Mouse (Mus musculus) embryonic facial prominence, embryonic 12.5 days (tissue): ENCODE measurements at regions not wholly inside any gene's neighbourhood (a gene's known extent, or its start where the extent isn't known, plus 50 kb on each side); places are given as distances from the start of the nearest gene placed in this dataset.
A peak's percentile ranks its signal among the peaks of the same experiment; 100 is the strongest.

Source experiments
- ATAC-seq: fragments of 200-750 bp; cut with Nextera tagmentation; 2 replicates; pipeline ENCODE4 v1.8.0; 2017; ENCODE audit not compliant: insufficient number of reproducible peaks, insufficient read depth, low FRiP score, low TSS enrichment
- H3K27ac ChIP-seq: fragments of 300-500 bp; sonication (generic); 2 replicates; pipeline ENCODE4 v1.5.1; 2016; ENCODE audit warnings: mild to moderate bottlenecking
- H3K27me3 ChIP-seq: fragments of 300-500 bp; sonication (generic); 2 replicates; pipeline ENCODE4 v1.6.1; 2016; ENCODE audit warnings: mild to moderate bottlenecking, moderate library complexity
- H3K36me3 ChIP-seq: fragments of 300-500 bp; sonication (generic); 2 replicates; pipeline ENCODE4 v1.6.1; 2016; ENCODE audit warnings: mild to moderate bottlenecking
- H3K4me1 ChIP-seq: fragments of 300-500 bp; sonication (generic); 2 replicates; pipeline ENCODE4 v1.6.1; 2016
- H3K4me2 ChIP-seq: fragments of 300-500 bp; sonication (generic); replicated peaks from 2 replicates; pipeline ENCODE4 v1.6.1; 2016; ENCODE audit warnings: mild to moderate bottlenecking, moderate library complexity
- H3K4me3 ChIP-seq: fragments of 300-500 bp; sonication (generic); 2 replicates; pipeline ENCODE4 v1.5.1; 2016; ENCODE audit warnings: mild to moderate bottlenecking
- H3K9ac ChIP-seq: fragments of 300-500 bp; sonication (generic); 2 replicates; pipeline ENCODE4 v1.6.1; 2016; ENCODE audit warnings: mild to moderate bottlenecking, moderate library complexity
- H3K9me3 ChIP-seq: fragments of 300-500 bp; sonication (generic); 2 replicates; pipeline ENCODE4 v1.6.1; 2016; ENCODE audit warnings: mild to moderate bottlenecking, moderate library complexity
- WGBS: fragments of 180-500 bp; shearing (Covaris S2); methylation state at CpG from one replicate; pipeline ENCODE4 v1.1.7; 2016; 5-methylcytosine and 5-hydroxymethylcytosine counted together

- Histone ChIP-seq H3K4me3 (no peak overlapping the region), H3K9me3 (no peaks in the 10 kb centered on the region), H3K36me3 (no peaks in the 10 kb centered on the region), H3K4me2 (0 out of 2 replicates have a peak overlapping the region, but pooled peaks have one; percentile 0), H3K4me1 (no peaks in the 10 kb centered on the region), H3K27ac (no peak overlapping the region), H3K9ac (no peak overlapping the region), H3K27me3 (no peaks in the 10 kb centered on the region)
- ATAC-seq = 0 out of 2 replicates have a peak, but pooled peaks have one; percentile 10
- WGBS = 40% methylated on average over 13 of the region's 13 CpGs
These were observed 186.7 kb upstream of the Kit start for GRCm38 (mm10) chr5:75387886-75388454.

- H3K4me2 ChIP-seq = no peak overlapping the region
- no peaks in the 10 kb centered on the region for H3K4me1 ChIP-seq
- H3K27ac ChIP-seq = no peak overlapping the region
- no peak overlapping the region for H3K4me3 ChIP-seq
- no peaks in the 10 kb centered on the region for H3K36me3 ChIP-seq
- WGBS = 76% methylated on average over 7 of the region's 7 CpGs
- no peak overlapping the region for H3K9ac ChIP-seq
- H3K9me3 ChIP-seq = no peaks in the 10 kb centered on the region
- ATAC-seq = no peak
- no peaks in the 10 kb centered on the region for H3K27me3 ChIP-seq
These were observed 185.9 kb upstream of the Kit start for GRCm38 (mm10) chr5:75388699-75389260.

- H3K4me3 ChIP-seq = no peak overlapping the region
- H3K36me3 ChIP-seq = no peaks in the 10 kb centered on the region
- no peaks in the 10 kb centered on the region for H3K4me1 ChIP-seq
- no peaks in the 10 kb centered on the region for H3K27me3 ChIP-seq
- 63% methylated on average over 7 of the region's 7 CpGs for WGBS
- H3K4me2 ChIP-seq = no peak overlapping the region
- no peak for ATAC-seq
- H3K9me3 ChIP-seq = no peaks in the 10 kb centered on the region
- no peak overlapping the region for H3K27ac ChIP-seq
- H3K9ac ChIP-seq = no peak overlapping the region
These were observed 185.2 kb upstream of the Kit start for GRCm38 (mm10) chr5:75389433-75389971.

GRCm38 (mm10) chr5:75398820-75399219, 175.9 kb upstream of the Kit start:
- peaks cover 3% of the 10 kb centered on the region; the same call in 1 of the 2 replicates for H3K4me1 ChIP-seq
- no peaks in the 10 kb centered on the region for H3K9me3 ChIP-seq
- no peak overlapping the region for H3K4me3 ChIP-seq
- ATAC-seq = no peak
- no peak overlapping the region for H3K4me2 ChIP-seq
- 0 out of 2 replicates have a peak, but pooled peaks cover 3% of the 10 kb centered on the region for H3K27me3 ChIP-seq
- H3K9ac ChIP-seq = no peak overlapping the region
- H3K27ac ChIP-seq = no peak overlapping the region
- WGBS = 71% methylated on average over 5 of the region's 5 CpGs
- no peaks in the 10 kb centered on the region for H3K36me3 ChIP-seq

GRCm38 (mm10) chr5:75401734-75402133, 173.0 kb upstream of the Kit start:
- H3K4me2 ChIP-seq = no peak overlapping the region

GRCm38 (mm10) chr5:75402631-75403030, 172.1 kb upstream of the Kit start:
- H3K9me3 ChIP-seq = no peaks in the 10 kb centered on the region
- 0 out of 2 replicates have a peak, but pooled peaks cover 3% of the 10 kb centered on the region for H3K27me3 ChIP-seq
- H3K4me1 ChIP-seq = peaks cover 8% of the 10 kb centered on the region; the same call in 1 of the 2 replicates
- 47% methylated on average over 3 of the region's 3 CpGs for WGBS
- no peak overlapping the region for H3K4me3 ChIP-seq
- H3K4me2 ChIP-seq = no peak overlapping the region
- no peak overlapping the region for H3K9ac ChIP-seq
- no peak overlapping the region for H3K27ac ChIP-seq
- no peaks in the 10 kb centered on the region for H3K36me3 ChIP-seq
- ATAC-seq = no peak

More at GRCm38 (mm10) chr5:75401734-75402133, 173.0 kb upstream of the Kit start:
- no peak overlapping the region for H3K27ac ChIP-seq
- H3K4me1 ChIP-seq = peaks cover 8% of the 10 kb centered on the region; the same call in 1 of the 2 replicates
- H3K27me3 ChIP-seq = 0 out of 2 replicates have a peak, but pooled peaks cover 3% of the 10 kb centered on the region
- H3K36me3 ChIP-seq = no peaks in the 10 kb centered on the region
- no peak overlapping the region for H3K9ac ChIP-seq
- ATAC-seq = no peak
- 31% methylated on average over 3 of the region's 3 CpGs for WGBS
- no peaks in the 10 kb centered on the region for H3K9me3 ChIP-seq
- no peak overlapping the region for H3K4me3 ChIP-seq

GRCm38 (mm10) chr5:75403531-75403930, 171.2 kb upstream of the Kit start:
- ATAC-seq = no peak
- H3K4me3 ChIP-seq = no peak overlapping the region
- H3K27me3 ChIP-seq = 0 out of 2 replicates have a peak, but pooled peaks cover 3% of the 10 kb centered on the region
- H3K4me1 ChIP-seq = peaks cover 8% of the 10 kb centered on the region; the same call in 1 of the 2 replicates
- H3K9ac ChIP-seq = no peak overlapping the region
- H3K9me3 ChIP-seq = no peaks in the 10 kb centered on the region
- H3K27ac ChIP-seq = no peak overlapping the region
- H3K4me2 ChIP-seq = no peak overlapping the region
- 87% methylated on average over 5 of the region's 5 CpGs for WGBS
- no peaks in the 10 kb centered on the region for H3K36me3 ChIP-seq

- 38% methylated on average over 9 of the region's 9 CpGs for WGBS
These were observed 170.0 kb upstream of the Kit start for GRCm38 (mm10) chr5:75404601-75405285.

GRCm38 (mm10) chr5:75405496-75405895, 169.2 kb upstream of the Kit start:
- Histone ChIP-seq H3K4me1 (peaks cover 8% of the 10 kb centered on the region; the same call in 1 of the 2 replicates), H3K9ac (no peak overlapping the region), H3K4me3 (no peak overlapping the region), H3K27me3 (0 out of 2 replicates have a peak, but pooled peaks cover 3% of the 10 kb centered on the region), H3K27ac (no peak overlapping the region), H3K9me3 (no peaks in the 10 kb centered on the region), H3K36me3 (no peaks in the 10 kb centered on the region), H3K4me2 (no peak overlapping the region)
- WGBS = 32% methylated on average over 7 of the region's 7 CpGs
- no peak for ATAC-seq

More at GRCm38 (mm10) chr5:75404601-75405285, 170.0 kb upstream of the Kit start:
- H3K4me3 ChIP-seq = no peak overlapping the region
- H3K9me3 ChIP-seq = no peaks in the 10 kb centered on the region
- H3K36me3 ChIP-seq = no peaks in the 10 kb centered on the region
- no peak overlapping the region for H3K27ac ChIP-seq
- 0 out of 2 replicates have a peak, but pooled peaks cover 3% of the 10 kb centered on the region for H3K27me3 ChIP-seq
- H3K4me2 ChIP-seq = no peak overlapping the region
- H3K4me1 ChIP-seq = peaks cover 8% of the 10 kb centered on the region; the same call in 1 of the 2 replicates
- H3K9ac ChIP-seq = no peak overlapping the region
- ATAC-seq = no peak

GRCm38 (mm10) chr5:75407686-75408085, 167.0 kb upstream of the Kit start:
- Histone ChIP-seq H3K36me3 (no peaks in the 10 kb centered on the region), H3K4me2 (no peak overlapping the region), H3K27me3 (0 out of 2 replicates have a peak, but pooled peaks cover 3% of the 10 kb centered on the region), H3K27ac (no peak overlapping the region), H3K4me1 (peaks cover 6% of the 10 kb centered on the region; the same call in 1 of the 2 replicates), H3K9ac (no peak overlapping the region), H3K9me3 (no peaks in the 10 kb centered on the region), H3K4me3 (no peak overlapping the region)
- ATAC-seq = no peak
- WGBS = 30% methylated on average over 10 of the region's 10 CpGs

GRCm38 (mm10) chr5:75410240-75411186, 164.2 kb upstream of the Kit start:
- Histone ChIP-seq H3K27me3 (no peaks in the 10 kb centered on the region), H3K4me1 (0 out of 2 replicates have a peak, but pooled peaks cover 3% of the 10 kb centered on the region), H3K27ac (no peak overlapping the region), H3K36me3 (no peaks in the 10 kb centered on the region), H3K9me3 (no peaks in the 10 kb centered on the region), H3K4me3 (no peak overlapping the region), H3K9ac (no peak overlapping the region), H3K4me2 (no peak overlapping the region)
- no peak for ATAC-seq
- 82% methylated on average over 24 of the region's 24 CpGs for WGBS
